Mouse (Mus musculus) CH12.LX (cell line): Measurements from ENCODE around the gene Zbtb42. TPM values are rescaled to one million over a fixed set of nuclear protein-coding genes. Genes with fewer than 3 reads are reported as not detected.

Experiments
- DNase-seq: peaks from one replicate; pipeline ENCODE4 v3.0.0-alpha.2; 2013; ENCODE audit errors: extremely low read depth
- H3K27ac ChIP-seq: 2 replicates; pipeline ENCODE4 v1.5.1; 2012; ENCODE audit warnings: low read depth, mild to moderate bottlenecking, control low read depth, moderate library complexity; ENCODE audit not compliant: insufficient read depth
- H3K27me3 ChIP-seq: replicated peaks from 2 replicates; pipeline ENCODE3; 2012; ENCODE audit warnings: inconsistent platforms
- H3K36me3 ChIP-seq, 2 experiments: replicated peaks in 1 of 2; 2 replicates each; pipeline versions ENCODE3 to v1.6.1; 2012; ENCODE audit warnings: inconsistent platforms in 1 of 2, low read length in 1 of 2, mild to moderate bottlenecking in 1 of 2, mixed read lengths in 1 of 2, moderate library complexity in 1 of 2; ENCODE audit not compliant: control insufficient read depth in 1 of 2, insufficient read depth in 1 of 2
- H3K4me1 ChIP-seq, 2 experiments: 2 replicates each; pipeline ENCODE4 v1.6.1; 2012; ENCODE audit warnings: inconsistent platforms in 1 of 2, moderate library complexity in 1 of 2; ENCODE audit not compliant: insufficient read depth in 2 of 2, control insufficient read depth in 1 of 2
- H3K4me2 ChIP-seq: 2 replicates; pipeline ENCODE4 v1.6.1; 2012; ENCODE audit warnings: low read depth, mild to moderate bottlenecking, control low read depth; ENCODE audit not compliant: poor library complexity, insufficient read depth, severe bottlenecking
- H3K4me3 ChIP-seq, 3 experiments: fragments of 150-350 bp in 1 of 3; sonication (generic) in 1 of 3; replicated peaks in 1 of 3; 2 replicates each; pipeline versions ENCODE3 to v1.5.1; 2011 to 2012; ENCODE audit warnings: low read depth in 2 of 3, low read length in 2 of 3, mild to moderate bottlenecking in 2 of 3, moderate library complexity in 2 of 3, control low read depth in 1 of 3, improper control_type of control experiment in 1 of 3, inconsistent platforms in 1 of 3, mixed read lengths in 1 of 3; ENCODE audit not compliant: poor library complexity in 1 of 3
- H3K79me2 ChIP-seq: replicated peaks from 2 replicates; pipeline ENCODE4 v1.6.1; 2012; ENCODE audit warnings: mild to moderate bottlenecking, moderate library complexity; ENCODE audit not compliant: control insufficient read depth, poor library complexity, insufficient read depth, severe bottlenecking; ENCODE audit errors: extremely low read depth
- H3K9ac ChIP-seq: 2 replicates; pipeline ENCODE4 v1.6.1; 2012; ENCODE audit warnings: low read depth, mild to moderate bottlenecking, control low read depth, moderate library complexity; ENCODE audit not compliant: insufficient read depth
- H3K9me3 ChIP-seq: replicated peaks from 2 replicates; pipeline ENCODE3; 2012; ENCODE audit warnings: low read length, inconsistent platforms, mixed read lengths
- BHLHE40 ChIP-seq: IDR thresholded peaks from 2 replicates; pipeline ENCODE4 v1.6.1; 2011; ENCODE audit warnings: mild to moderate bottlenecking, low read depth, low read length, improper control_type of control experiment
- CHD1 ChIP-seq: IDR thresholded peaks from 2 replicates; pipeline ENCODE4 v1.6.1; 2012; ENCODE audit warnings: low read depth, low read length, improper control_type of control experiment, inconsistent platforms
- CTCF ChIP-seq, 2 experiments: IDR thresholded peaks in 1 of 2; conservative IDR thresholded peaks in 1 of 2; 2 replicates each; pipeline ENCODE4 v1.5.1; 2011 to 2012; ENCODE audit warnings: low read depth in 2 of 2, low read length in 2 of 2, improper control_type of control experiment in 1 of 2, inconsistent platforms in 1 of 2, mild to moderate bottlenecking in 1 of 2, moderate library complexity in 1 of 2
- EP300 ChIP-seq: IDR thresholded peaks from 2 replicates; pipeline ENCODE4 v1.6.1; 2011; ENCODE audit warnings: low read length, improper control_type of control experiment
- ETS1 ChIP-seq: conservative IDR thresholded peaks from 2 replicates; pipeline ENCODE4 v1.6.1; 2012; ENCODE audit warnings: low read depth, mild to moderate bottlenecking, inconsistent platforms, low read length, improper control_type of control experiment, moderate library complexity
- IRF4 ChIP-seq: IDR thresholded peaks from 2 replicates; pipeline ENCODE4 v1.6.1; 2014; ENCODE audit warnings: low read depth, mild to moderate bottlenecking, inconsistent platforms, low read length, improper control_type of control experiment
- JUN ChIP-seq: IDR thresholded peaks from 2 replicates; pipeline ENCODE4 v1.6.1; 2011; ENCODE audit warnings: low read depth, mild to moderate bottlenecking, low read length, improper control_type of control experiment, moderate library complexity; ENCODE audit not compliant: insufficient read depth
- JUND ChIP-seq: conservative IDR thresholded peaks from 2 replicates; pipeline ENCODE4 v1.6.1; 2011; ENCODE audit warnings: low read depth, low read length, improper control_type of control experiment
- MAX ChIP-seq: IDR thresholded peaks from 2 replicates; pipeline ENCODE4 v1.6.1; 2011; ENCODE audit warnings: low read length, improper control_type of control experiment
- MAZ ChIP-seq: IDR thresholded peaks from 2 replicates; pipeline ENCODE4 v1.6.1; 2012; ENCODE audit warnings: low read depth, mild to moderate bottlenecking, inconsistent platforms, low read length, improper control_type of control experiment, moderate library complexity
- MYC ChIP-seq: IDR thresholded peaks from 2 replicates; pipeline ENCODE4 v1.6.1; 2011; ENCODE audit warnings: low read depth, mild to moderate bottlenecking, improper control_type of control experiment, low read length
- NRF1 ChIP-seq: IDR thresholded peaks from 2 replicates; pipeline ENCODE4 v1.6.1; 2014; ENCODE audit warnings: low read depth, mild to moderate bottlenecking, inconsistent platforms, low read length, improper control_type of control experiment, moderate library complexity
- PAX5 ChIP-seq: IDR thresholded peaks from 2 replicates; pipeline ENCODE4 v1.6.1; 2012; ENCODE audit warnings: low read length, inconsistent platforms, mixed read lengths
- POLR2AphosphoS2 ChIP-seq: IDR thresholded peaks from 2 replicates; pipeline ENCODE4 v1.6.1; 2011; ENCODE audit warnings: low read depth, low read length, improper control_type of control experiment
- RAD21 ChIP-seq: IDR thresholded peaks from 2 replicates; pipeline ENCODE4 v1.6.1; 2011; ENCODE audit warnings: low read depth, mild to moderate bottlenecking, low read length, improper control_type of control experiment, moderate library complexity
- RCOR1 ChIP-seq: conservative IDR thresholded peaks from 2 replicates; pipeline ENCODE4 v1.6.1; 2012; ENCODE audit warnings: low read depth, mild to moderate bottlenecking, inconsistent platforms, low read length, improper control_type of control experiment
- SMC3 ChIP-seq: IDR thresholded peaks from 2 replicates; pipeline ENCODE4 v1.6.1; 2011; ENCODE audit warnings: low read depth, low read length, improper control_type of control experiment
- TBP ChIP-seq: conservative IDR thresholded peaks from 2 replicates; pipeline ENCODE4 v1.6.1; 2011; ENCODE audit warnings: low read depth, low read length, improper control_type of control experiment
- UBTF ChIP-seq: IDR thresholded peaks from 2 replicates; pipeline ENCODE4 v1.6.1; 2012; ENCODE audit warnings: low read depth, mild to moderate bottlenecking, inconsistent platforms, low read length, improper control_type of control experiment, moderate library complexity
- USF1 ChIP-seq: IDR thresholded peaks from 2 replicates; pipeline ENCODE4 v1.6.1; 2014; ENCODE audit warnings: low read depth, mild to moderate bottlenecking, inconsistent platforms, low read length, improper control_type of control experiment
- USF2 ChIP-seq: conservative IDR thresholded peaks from 2 replicates; pipeline ENCODE4 v1.6.1; 2011; ENCODE audit warnings: low read depth, low read length, improper control_type of control experiment
- ZKSCAN1 ChIP-seq: IDR thresholded peaks from 2 replicates; pipeline ENCODE4 v1.6.1; 2012; ENCODE audit warnings: low read depth, inconsistent platforms, low read length, improper control_type of control experiment, borderline replicate concordance
- ZNF384 ChIP-seq: IDR thresholded peaks from 2 replicates; pipeline ENCODE4 v1.6.1; 2012; ENCODE audit warnings: low read depth, low read length, improper control_type of control experiment, inconsistent platforms
- dilution Hi-C: fragments of 300-500 bp; cut with MboI; formaldehyde crosslinking; loops from 2 replicates; pipeline ENCODE4 v1.14.3; 2020; ENCODE audit warnings: low sequenced_read_pairs; ENCODE audit not compliant: extremely low pct_unique_long_range_greater_than_20kb, extremely low pct_ligation_motif_present
- in situ Hi-C: fragments of 300-500 bp; cut with MboI; formaldehyde crosslinking; loops from 3 replicates; pipeline ENCODE4 v1.14.3; 2019; ENCODE audit warnings: low sequenced_read_pairs, low pct_ligation_motif_present, low pct_unique_long_range_greater_than_20kb, mixed read lengths
- polyA plus RNA-seq: library from polyadenylated mRNA; unstranded; fragments of >175 nt; gene quantifications from 2 replicates; pipeline ENCODE4 v1.2.1, GENCODE M21; 2012; ENCODE audit warnings: low read depth; ENCODE audit not compliant: insufficient read length
- total RNA-seq, 2 experiments: library from RNA; depleted of rRNA; stranded (reverse); fragments of 300-350 nt in 1 of 2; fragments of >200 nt in 1 of 2; gene quantifications; 2 replicates each; pipeline ENCODE4 v1.2.3; 2012 to 2014

Gene Zbtb42
- total and polyA plus RNA-seq, 3 experiments = 0.11 to 0.30 TPM; not detected in 1

DNA sequence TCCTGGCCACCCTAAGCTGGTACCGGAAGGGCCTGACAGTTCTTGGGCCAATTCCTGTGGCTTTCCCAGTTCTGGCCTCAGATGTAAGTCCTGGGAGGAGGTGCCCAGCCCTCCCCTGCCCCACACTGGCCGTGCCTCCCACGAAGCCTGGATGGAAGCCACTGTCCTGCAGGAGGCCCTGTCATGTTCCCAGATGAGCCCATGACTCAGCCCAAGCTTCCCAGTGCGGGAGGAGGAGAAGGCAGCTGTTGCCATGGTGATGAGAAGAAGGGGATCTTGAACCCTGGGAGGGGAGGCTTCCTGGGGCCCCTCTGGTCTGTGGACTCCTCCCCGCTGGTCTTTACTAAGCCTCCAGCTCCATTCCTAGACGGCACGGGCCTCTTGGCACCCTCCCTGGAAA, 4.7 kb downstream of the Zbtb42 start:
- peaks cover 3% of the 10 kb centered on the region for H3K9me3 ChIP-seq
- no peak for DNase-seq
- peaks cover 65% of the 10 kb centered on the region for H3K27me3 ChIP-seq
- no peak overlapping the region for H3K4me2 ChIP-seq
- no peaks in the 10 kb centered on the region for H3K79me2 ChIP-seq
- peaks cover 0 to 1% of the 10 kb centered on the region in 2 experiments for H3K36me3 ChIP-seq
- no peak overlapping the region for H3K4me3 ChIP-seq
- TF ChIP-seq UBTF (no peak), EP300 (no peak), MAZ (no peak), CHD1 (no peak), JUN (no peak), RAD21 (no peak), ZNF384 (no peak), PAX5 (no peak), ETS1 (no peak), NRF1 (no peak), MAX (no peak), CTCF (conservative IDR thresholded peaks at IDR 0.05 in 1 of 2, IDR thresholded peaks at IDR 0.05 in 1 of 2; ENCODE audit: low read depth in 2 of 2, low read length in 2 of 2) (no peak), IRF4 (no peak), POLR2AphosphoS2 (no peak), BHLHE40 (no peak), SMC3 (no peak)
- H3K9ac ChIP-seq = no peak overlapping the region
- peaks cover 8 to 10% of the 10 kb centered on the region in 2 experiments for H3K4me1 ChIP-seq
- dilution Hi-C loops (no loop called here), in situ Hi-C loops (no loop called here)
- H3K27ac ChIP-seq = no peak overlapping the region

DNA sequence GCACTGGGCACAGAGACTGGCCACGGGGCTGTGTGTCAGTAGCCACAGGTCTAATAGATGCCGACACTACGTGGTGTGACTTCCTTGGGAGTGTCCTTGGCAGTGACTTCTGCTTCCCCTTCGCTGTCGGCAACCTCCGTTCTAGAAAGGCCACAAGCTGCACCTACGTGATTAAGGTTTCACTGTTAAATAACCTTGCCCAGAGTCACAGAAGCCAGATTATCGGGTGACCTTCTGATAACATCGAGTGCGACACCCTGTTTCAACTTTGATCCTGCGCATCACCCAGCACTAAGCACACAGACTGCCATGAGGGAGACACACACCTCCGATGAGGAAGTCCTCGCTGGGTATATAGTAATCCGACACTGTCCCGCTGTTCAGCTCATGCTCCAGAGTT, 9.8 kb downstream of the Zbtb42 start:
- peaks cover 0 to 29% of the 10 kb centered on the region in 2 experiments for H3K36me3 ChIP-seq
- in situ Hi-C loops (no loop called here), dilution Hi-C loops (no loop called here)
- H3K9ac ChIP-seq = no peak overlapping the region
- no peak overlapping the region for H3K27ac ChIP-seq
- no peak overlapping the region for H3K4me2 ChIP-seq
- no peaks in the 10 kb centered on the region for H3K79me2 ChIP-seq
- TF ChIP-seq RCOR1 = no peak
- no peak for TF ChIP-seq EP300
- no peak for TF ChIP-seq NRF1
- no peak for TF ChIP-seq MYC
- no peak for TF ChIP-seq TBP
- no peak for TF ChIP-seq USF1
- no peak for TF ChIP-seq BHLHE40
- TF ChIP-seq JUND = no peak
- TF ChIP-seq USF2 = no peak
- no peak for TF ChIP-seq SMC3
- no peak for TF ChIP-seq ZNF384
- no peak for TF ChIP-seq RAD21
- no peak for TF ChIP-seq POLR2AphosphoS2
- TF ChIP-seq ZKSCAN1 = no peak
- H3K9me3 ChIP-seq = no peaks in the 10 kb centered on the region
- DNase-seq = no peak
- no peak overlapping the region for H3K4me3 ChIP-seq
- peaks cover 5 to 25% of the 10 kb centered on the region in 2 experiments for H3K4me1 ChIP-seq
- peaks cover 15% of the 10 kb centered on the region for H3K27me3 ChIP-seq
